Mouse (Mus musculus) E14TG2a.4 (cell line): Measurements from ENCODE around the gene Trp53i13.

Experiments
- CTCF ChIP-seq: conservative IDR thresholded peaks from 2 replicates; pipeline ENCODE4 v1.5.1; 2014; ENCODE audit warnings: low read length
- NANOG ChIP-seq: IDR thresholded peaks from 2 replicates; pipeline ENCODE4 v1.6.1; 2014; ENCODE audit warnings: borderline replicate concordance, low read length, mixed read lengths
- POU5F1 ChIP-seq: IDR thresholded peaks from 2 replicates; pipeline ENCODE4 v1.6.1; 2014; ENCODE audit warnings: low read length, borderline replicate concordance

DNA sequence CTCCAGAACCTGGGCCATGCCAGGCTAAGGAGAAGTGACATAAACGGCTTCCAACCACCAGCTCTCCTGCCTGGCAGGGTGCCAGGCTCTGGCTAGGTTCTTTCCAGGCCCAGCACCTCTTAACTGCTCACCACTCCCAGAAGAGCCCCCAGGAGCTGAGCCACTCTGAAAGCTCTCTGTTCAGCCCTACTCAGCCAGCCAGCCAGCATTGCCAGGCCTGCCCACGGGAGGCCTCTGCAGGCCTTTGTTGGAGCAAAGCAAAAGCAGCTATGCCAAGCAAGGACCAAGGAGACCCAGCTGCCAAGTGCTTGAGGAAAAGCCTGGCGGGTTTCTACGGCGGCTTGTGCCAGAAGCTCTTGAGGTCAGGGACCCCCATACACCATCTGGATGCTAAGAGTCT is 29.0 kb downstream of the Trp53i13 start:
- TF ChIP-seq CTCF = no peak
- no peak for TF ChIP-seq NANOG
- TF ChIP-seq POU5F1 = no peak
